Mouse (Mus musculus): ENCODE results near the gene Pgpep1l. TPM values are rescaled to one million over a fixed set of nuclear protein-coding genes. Genes with fewer than 3 reads are reported as not detected.
A peak's percentile ranks its signal among the peaks of the same experiment; 100 is the strongest.

Pgpep1l gene
- polyA plus RNA-seq, 1 experiment from 2014 or later = not detected

DNA sequence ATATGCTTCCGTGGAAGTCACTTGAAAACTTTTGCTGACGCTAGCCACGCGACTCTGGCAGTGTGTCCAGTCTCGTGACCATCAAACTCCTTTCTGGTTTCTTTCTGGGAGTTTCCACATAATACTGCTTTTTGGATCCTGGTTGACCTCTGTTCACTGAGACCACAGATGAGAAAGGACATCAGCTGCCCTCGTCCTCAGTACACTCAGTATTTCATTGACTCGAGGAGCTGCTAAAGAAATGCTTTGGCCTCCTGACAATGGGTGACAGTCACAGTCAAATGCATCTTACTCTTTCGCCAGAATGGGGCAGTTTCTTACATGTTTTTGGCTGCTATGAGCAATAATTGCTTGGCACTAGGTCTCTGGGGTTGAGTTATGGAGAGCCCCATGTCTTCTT, 17.8 kb downstream of the Pgpep1l start:
- Histone ChIP-seq H3K4me3 (no peak overlapping the region), H3K27ac (no peak overlapping the region), H3K36me3 (ENCODE audit: poor library complexity, severe bottlenecking) (no peaks in the 10 kb centered on the region), H3K9ac (no peak overlapping the region), H3K9me3 (replicated peaks) (no peaks in the 10 kb centered on the region), H3K27me3 (no peaks in the 10 kb centered on the region), H3K4me2 (no peak overlapping the region), H3K4me1 (no peaks in the 10 kb centered on the region)
- 84% methylated on average over 8 of the region's 8 CpGs for WGBS
- ATAC-seq = no peak

DNA sequence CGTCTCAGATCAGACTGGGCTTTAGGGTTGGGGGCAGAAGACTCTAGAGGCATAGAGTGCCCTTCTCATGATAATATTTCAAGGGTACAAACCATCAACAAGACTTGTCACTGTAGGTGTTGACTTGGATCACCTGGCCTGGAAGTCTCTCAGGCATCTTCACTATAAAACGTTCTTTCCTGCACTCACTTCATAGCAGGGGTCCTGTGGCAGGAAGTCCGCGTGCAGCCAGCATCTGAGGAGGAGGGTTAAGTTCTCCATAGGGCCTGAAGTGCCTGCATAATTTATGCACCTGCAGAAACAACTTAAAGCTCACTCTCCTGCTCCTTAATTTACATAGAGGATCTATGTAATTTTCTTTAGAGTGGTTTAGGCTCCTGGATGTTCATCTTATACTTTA, 18.4 kb downstream of the Pgpep1l start:
- H3K9ac ChIP-seq = no peak overlapping the region
- H3K27ac ChIP-seq = no peak overlapping the region
- H3K4me2 ChIP-seq = no peak overlapping the region
- H3K27me3 ChIP-seq = no peaks in the 10 kb centered on the region
- H3K9me3 ChIP-seq (replicated peaks) = no peaks in the 10 kb centered on the region
- WGBS = 51% methylated on average over 4 of the region's 4 CpGs
- no peak overlapping the region for H3K4me3 ChIP-seq
- no peaks in the 10 kb centered on the region for H3K36me3 ChIP-seq (ENCODE audit: poor library complexity, severe bottlenecking)
- H3K4me1 ChIP-seq = no peaks in the 10 kb centered on the region
- no peak for ATAC-seq

DNA sequence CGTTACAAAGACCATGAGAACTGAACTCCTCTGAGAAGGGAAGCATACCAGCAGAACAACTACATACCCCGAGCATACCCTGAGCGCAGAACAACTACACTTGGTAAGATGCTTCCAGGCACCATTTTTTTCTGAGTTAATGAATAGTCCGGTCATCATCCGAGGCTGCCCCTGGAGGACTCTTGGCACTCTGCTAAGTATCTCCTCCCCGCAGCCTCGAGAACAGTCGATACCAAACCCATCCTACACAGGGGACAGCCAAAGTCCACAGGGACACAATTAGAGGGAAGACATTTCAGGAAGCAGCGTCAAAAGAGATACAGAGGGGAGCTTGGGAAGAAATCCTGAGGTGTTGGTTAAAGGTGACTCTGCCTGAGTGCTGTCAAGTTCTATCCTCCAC, 22.8 kb downstream of the Pgpep1l start:
- H3K36me3 ChIP-seq (ENCODE audit: poor library complexity, severe bottlenecking) = no peaks in the 10 kb centered on the region
- H3K4me3 ChIP-seq = no peak overlapping the region
- WGBS = 87% methylated on average over 9 of the region's 9 CpGs
- no peak overlapping the region for H3K9ac ChIP-seq
- H3K4me2 ChIP-seq = no peak overlapping the region
- no peak for ATAC-seq
- H3K27me3 ChIP-seq = no peaks in the 10 kb centered on the region
- H3K27ac ChIP-seq = no peak overlapping the region
- H3K4me1 ChIP-seq = no peaks in the 10 kb centered on the region
- no peaks in the 10 kb centered on the region for H3K9me3 ChIP-seq (replicated peaks)

DNA sequence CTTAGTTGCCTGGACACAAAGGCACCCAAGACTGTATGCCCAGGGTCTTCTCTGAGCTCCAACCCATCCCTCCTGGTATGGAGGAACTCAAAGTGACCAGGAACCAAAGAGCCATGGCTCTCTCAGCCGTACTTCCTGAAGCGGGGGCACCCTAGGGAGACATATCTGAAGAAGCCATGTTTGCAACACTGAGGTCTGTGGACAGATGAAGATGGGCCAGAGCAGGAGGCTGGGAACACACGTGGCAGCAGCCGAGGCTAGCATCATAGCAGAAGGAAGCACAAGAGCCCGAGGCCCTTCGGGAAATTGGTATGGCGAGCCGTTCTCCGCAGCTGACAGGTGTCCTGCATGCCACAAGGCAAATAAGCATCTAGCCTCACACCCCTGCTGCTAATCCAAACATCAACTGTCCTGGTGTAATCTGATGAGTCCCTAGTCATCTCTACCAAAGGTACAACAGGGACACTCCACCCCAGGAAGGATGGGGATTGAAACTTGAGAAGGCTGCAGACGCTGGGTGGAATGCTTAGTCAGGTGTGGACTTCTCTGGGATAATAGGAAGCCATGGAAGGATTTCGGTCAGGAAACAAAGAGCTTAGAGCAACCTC, 24.7 kb downstream of the Pgpep1l start:
- no peaks in the 10 kb centered on the region for H3K36me3 ChIP-seq (ENCODE audit: poor library complexity, severe bottlenecking)
- no peak for ATAC-seq
- 63% methylated on average over 11 of the region's 11 CpGs for WGBS
- no peaks in the 10 kb centered on the region for H3K27me3 ChIP-seq
- H3K9me3 ChIP-seq (replicated peaks) = no peaks in the 10 kb centered on the region
- no peak overlapping the region for H3K4me2 ChIP-seq
- no peak overlapping the region for H3K4me3 ChIP-seq
- peaks cover under 1% of the 10 kb centered on the region; the same call in 1 of the 2 replicates for H3K4me1 ChIP-seq
- H3K9ac ChIP-seq = no peak overlapping the region
- no peak overlapping the region for H3K27ac ChIP-seq

DNA sequence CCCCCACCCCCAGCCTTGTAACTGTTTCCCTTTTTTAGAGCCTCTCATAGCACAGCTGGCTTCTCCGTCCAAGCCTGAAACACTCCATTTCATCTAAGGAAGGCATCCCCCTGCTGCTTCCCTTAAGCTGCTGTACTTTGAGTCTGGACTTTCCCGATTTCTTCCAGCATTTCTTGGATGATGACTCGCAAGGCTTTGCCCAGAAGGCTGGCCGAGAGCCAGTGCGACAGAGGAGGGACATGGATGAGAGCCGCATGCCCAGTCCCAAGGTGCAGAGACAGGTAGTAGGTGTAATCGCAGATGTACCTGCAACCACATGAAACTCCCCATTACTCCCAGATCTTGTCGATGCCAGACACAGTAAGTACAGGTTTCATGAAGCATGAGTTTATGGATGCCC, 27.2 kb downstream of the Pgpep1l start:
- ATAC-seq = no peak
- Histone ChIP-seq H3K36me3 (ENCODE audit: poor library complexity, severe bottlenecking) (peaks cover under 1% of the 10 kb centered on the region; the same call in 1 of the 2 replicates), H3K4me3 (no peak overlapping the region), H3K9ac (no peak overlapping the region), H3K27ac (no peak overlapping the region), H3K4me2 (no peak overlapping the region), H3K9me3 (replicated peaks) (no peaks in the 10 kb centered on the region), H3K27me3 (no peaks in the 10 kb centered on the region), H3K4me1 (peaks cover 15% of the 10 kb centered on the region)
- WGBS = 83% methylated on average over 8 of the region's 8 CpGs

DNA sequence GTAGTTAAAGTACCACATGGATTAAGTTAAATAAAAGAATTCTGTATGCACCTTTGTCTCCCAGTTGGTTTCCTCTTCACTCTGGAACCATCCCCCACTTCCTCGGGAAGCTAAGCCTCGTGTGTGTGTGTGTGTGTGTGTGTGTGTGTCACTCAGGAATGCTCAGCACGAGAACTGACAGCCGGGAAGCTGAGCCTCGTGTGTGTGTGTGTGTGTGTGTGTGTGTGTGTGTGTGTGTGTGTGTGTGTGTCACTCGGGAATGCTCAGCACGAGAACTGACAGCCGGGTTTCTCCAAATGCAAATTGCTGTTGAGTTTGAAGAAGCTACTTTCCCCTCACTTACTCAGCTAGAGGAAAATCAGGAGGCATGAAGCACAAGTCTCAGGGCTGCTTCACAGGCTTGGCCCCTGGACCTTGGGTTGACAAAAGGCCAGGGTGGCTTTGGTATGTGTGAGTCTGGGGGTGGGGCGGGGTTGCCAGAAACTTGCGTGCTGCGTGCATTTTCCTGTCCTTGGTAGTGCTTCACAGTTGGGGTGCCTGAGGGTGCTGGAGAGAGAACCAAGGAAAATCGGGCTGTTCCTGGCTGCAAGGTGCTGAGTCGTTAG, 30.3 kb downstream of the Pgpep1l start:
- no peaks in the 10 kb centered on the region for H3K9me3 ChIP-seq (replicated peaks)
- H3K4me2 ChIP-seq = no peak overlapping the region
- ATAC-seq = peak; percentile 43
- no peak overlapping the region for H3K9ac ChIP-seq
- peaks cover 20% of the 10 kb centered on the region for H3K4me1 ChIP-seq
- WGBS = 26% methylated on average over 13 of the region's 13 CpGs
- no peak overlapping the region for H3K4me3 ChIP-seq
- no peak overlapping the region for H3K27ac ChIP-seq
- H3K36me3 ChIP-seq (ENCODE audit: poor library complexity, severe bottlenecking) = peaks cover 15% of the 10 kb centered on the region
- H3K27me3 ChIP-seq = no peaks in the 10 kb centered on the region

DNA sequence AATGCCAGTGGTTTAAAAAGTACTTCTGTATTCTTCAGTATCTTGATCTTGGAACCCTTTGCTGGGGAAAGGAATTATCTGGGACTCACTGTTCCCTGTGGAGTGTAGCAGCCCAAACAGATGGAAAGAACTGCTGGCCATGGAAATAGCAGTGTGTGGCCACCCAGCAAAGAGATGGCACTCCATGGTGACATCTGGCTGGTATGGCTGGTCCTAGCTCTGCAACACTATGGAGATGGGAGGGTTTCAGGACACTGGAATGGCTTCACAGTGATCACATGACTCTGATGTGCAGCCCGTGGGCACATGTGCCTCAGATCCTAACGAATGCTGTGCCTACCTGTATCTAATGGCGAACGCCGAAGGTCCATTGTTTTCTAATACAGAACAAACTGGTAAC, 31.5 kb downstream of the Pgpep1l start:
- H3K4me3 ChIP-seq = no peak overlapping the region
- H3K36me3 ChIP-seq (ENCODE audit: poor library complexity, severe bottlenecking) = peaks cover 20% of the 10 kb centered on the region
- no peak overlapping the region for H3K27ac ChIP-seq
- no peak for ATAC-seq
- 79% methylated on average over 5 of the region's 5 CpGs for WGBS
- no peak overlapping the region for H3K9ac ChIP-seq
- no peak overlapping the region for H3K4me2 ChIP-seq
- H3K9me3 ChIP-seq (replicated peaks) = no peaks in the 10 kb centered on the region
- H3K4me1 ChIP-seq = peaks cover 29% of the 10 kb centered on the region
- H3K27me3 ChIP-seq = no peaks in the 10 kb centered on the region

DNA sequence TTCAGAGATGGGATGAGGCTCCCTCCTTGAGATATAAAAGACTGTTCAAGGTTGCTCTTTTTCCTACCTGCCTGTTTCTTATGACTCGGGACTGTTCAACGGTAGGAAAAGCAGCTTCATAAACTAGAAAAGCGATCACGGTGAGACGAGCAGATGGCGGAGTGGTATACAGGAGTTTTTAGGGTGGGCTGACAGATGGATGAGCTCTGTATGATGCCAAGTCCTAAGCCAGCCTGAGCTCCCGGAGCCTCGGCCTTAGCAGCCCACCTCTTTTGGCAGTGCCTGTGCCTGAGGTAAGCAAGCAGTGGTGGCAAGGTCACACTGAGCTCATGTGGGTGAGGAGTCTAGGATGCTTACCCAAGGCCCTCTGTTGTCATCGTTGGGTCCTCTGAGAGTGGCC, 33.2 kb downstream of the Pgpep1l start:
- peaks cover 33% of the 10 kb centered on the region for H3K36me3 ChIP-seq (ENCODE audit: poor library complexity, severe bottlenecking)
- H3K9me3 ChIP-seq (replicated peaks) = no peaks in the 10 kb centered on the region
- H3K4me3 ChIP-seq = no peak overlapping the region
- H3K27ac ChIP-seq = no peak overlapping the region
- WGBS = 82% methylated on average over 9 of the region's 9 CpGs
- H3K27me3 ChIP-seq = no peaks in the 10 kb centered on the region
- no peak overlapping the region for H3K9ac ChIP-seq
- ATAC-seq = peak; percentile 40; the same call in 1 of the 2 replicates
- peaks cover 32% of the 10 kb centered on the region for H3K4me1 ChIP-seq
- H3K4me2 ChIP-seq = no peak overlapping the region

DNA sequence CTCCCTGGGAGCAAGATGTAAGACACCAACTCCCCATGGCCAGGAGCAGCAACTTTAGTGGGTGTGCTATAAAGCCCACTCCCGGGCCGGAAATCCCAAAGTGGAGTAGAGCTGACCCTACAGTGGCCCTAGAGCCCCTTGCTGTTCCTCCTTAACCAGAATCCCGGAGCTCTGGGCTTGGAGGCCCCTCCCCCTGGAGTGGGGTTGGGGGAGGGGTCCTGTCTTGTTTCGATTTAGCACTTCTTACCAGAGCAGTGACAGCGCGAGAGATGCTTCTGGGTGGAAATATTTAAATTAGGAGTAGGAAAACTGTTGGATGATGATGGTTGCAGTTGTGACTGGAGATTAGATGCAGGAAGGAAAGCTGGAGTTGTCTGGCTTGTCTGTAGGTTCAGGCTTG, 35.5 kb downstream of the Pgpep1l start:
- peak overlapping the region; percentile 54 for H3K27ac ChIP-seq
- WGBS = 42% methylated on average over 6 of the region's 6 CpGs
- H3K9me3 ChIP-seq (replicated peaks) = no peaks in the 10 kb centered on the region
- H3K4me2 ChIP-seq = no peak overlapping the region
- H3K4me1 ChIP-seq = peaks cover 27% of the 10 kb centered on the region
- H3K36me3 ChIP-seq (ENCODE audit: poor library complexity, severe bottlenecking) = peaks cover 50% of the 10 kb centered on the region
- H3K9ac ChIP-seq = no peak overlapping the region
- peak; percentile 34; the same call in 1 of the 2 replicates for ATAC-seq
- no peak overlapping the region for H3K4me3 ChIP-seq
- no peaks in the 10 kb centered on the region for H3K27me3 ChIP-seq

DNA sequence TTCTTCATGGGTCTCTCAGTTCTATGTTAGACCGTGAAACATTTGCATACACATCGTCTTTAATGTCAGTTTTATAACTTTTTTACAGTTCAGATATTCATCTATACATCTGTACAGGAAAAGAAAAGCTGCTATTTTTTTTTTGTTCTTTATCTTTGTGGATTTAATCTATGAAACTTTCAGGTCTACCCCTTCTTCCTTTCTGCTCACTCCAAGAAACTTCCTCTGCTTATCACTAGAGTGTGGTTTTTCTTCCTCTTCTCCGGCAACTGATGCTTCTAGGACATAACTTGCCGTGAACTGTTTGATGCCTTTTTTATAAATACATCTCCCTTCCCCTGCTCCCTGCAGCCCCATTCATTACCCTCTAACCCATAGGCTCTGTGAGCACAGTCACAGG, 36.4 kb downstream of the Pgpep1l start:
- WGBS = 86% methylated on average over 4 of the region's 4 CpGs
- Histone ChIP-seq H3K9ac (no peak overlapping the region), H3K27me3 (no peaks in the 10 kb centered on the region), H3K4me2 (no peak overlapping the region), H3K27ac (no peak overlapping the region), H3K36me3 (ENCODE audit: poor library complexity, severe bottlenecking) (peaks cover 54% of the 10 kb centered on the region), H3K4me3 (no peak overlapping the region), H3K4me1 (peaks cover 27% of the 10 kb centered on the region), H3K9me3 (replicated peaks) (no peaks in the 10 kb centered on the region)
- ATAC-seq = no peak

DNA sequence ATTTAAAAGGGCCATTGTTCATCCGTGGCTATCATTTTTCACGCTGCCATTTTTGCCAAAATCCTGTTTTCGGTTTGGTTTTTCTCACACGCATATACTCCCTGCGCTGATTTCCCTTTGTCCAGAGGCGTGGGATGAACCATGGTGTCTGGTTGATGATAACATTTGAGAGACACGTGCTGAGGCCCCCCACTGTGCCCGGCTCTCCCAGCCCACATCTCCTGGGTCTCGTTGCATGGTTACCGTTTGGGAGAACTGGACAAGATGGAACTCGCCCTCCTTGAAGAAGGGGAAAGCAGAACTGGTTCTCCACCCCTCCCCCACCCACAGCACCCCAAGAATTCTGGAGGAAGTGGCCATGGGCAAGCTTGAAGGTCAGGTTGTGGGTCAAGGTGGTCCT, 37.0 kb downstream of the Pgpep1l start:
- no peak overlapping the region for H3K27ac ChIP-seq
- peaks cover 60% of the 10 kb centered on the region for H3K36me3 ChIP-seq (ENCODE audit: poor library complexity, severe bottlenecking)
- H3K9me3 ChIP-seq (replicated peaks) = no peaks in the 10 kb centered on the region
- no peak overlapping the region for H3K9ac ChIP-seq
- H3K4me1 ChIP-seq = peaks cover 25% of the 10 kb centered on the region
- no peak overlapping the region for H3K4me3 ChIP-seq
- H3K27me3 ChIP-seq = no peaks in the 10 kb centered on the region
- no peak overlapping the region for H3K4me2 ChIP-seq
- 87% methylated on average over 11 of the region's 11 CpGs for WGBS
- ATAC-seq = no peak

DNA sequence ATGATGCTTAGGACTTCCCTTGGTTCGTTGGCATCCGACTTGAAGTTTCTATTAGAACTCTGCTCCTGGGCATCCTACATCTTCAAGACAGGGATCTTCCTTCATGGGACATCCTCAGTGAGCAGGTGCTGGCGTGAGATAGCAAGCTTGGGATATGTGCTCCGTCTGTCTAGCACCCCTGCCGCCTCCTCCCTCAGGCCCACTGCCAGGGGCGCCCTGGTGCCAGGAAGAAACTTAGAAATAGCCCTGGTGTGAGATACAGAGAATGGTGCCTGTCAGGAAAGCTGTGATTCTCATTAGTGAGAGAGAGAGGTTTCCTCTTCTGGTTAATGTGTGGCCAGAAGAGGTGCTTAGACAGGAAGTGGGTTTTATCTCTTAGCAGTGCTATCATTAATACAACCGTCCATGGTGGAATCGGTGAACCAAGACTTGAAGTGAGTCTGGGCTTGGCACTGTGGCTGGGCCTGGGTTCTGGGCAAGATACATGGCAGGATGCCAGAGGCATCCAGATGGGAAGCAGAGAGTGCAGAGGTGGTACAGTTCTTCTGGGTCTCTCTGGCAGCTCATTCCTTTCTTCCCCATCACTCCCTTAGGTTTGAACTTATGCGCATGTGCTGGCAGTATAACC, 38.5 kb downstream of the Pgpep1l start:
- Histone ChIP-seq H3K27me3 (no peaks in the 10 kb centered on the region), H3K9me3 (replicated peaks) (no peaks in the 10 kb centered on the region), H3K4me3 (no peak overlapping the region), H3K36me3 (ENCODE audit: poor library complexity, severe bottlenecking) (peaks cover 57% of the 10 kb centered on the region), H3K4me1 (peaks cover 31% of the 10 kb centered on the region), H3K9ac (no peak overlapping the region), H3K4me2 (no peak overlapping the region), H3K27ac (peak overlapping the region; percentile 20)
- WGBS = 90% methylated on average over 9 of the region's 9 CpGs
- ATAC-seq = no peak

Measured in forebrain, embryonic 13.5 days (tissue).